Mouse (Mus musculus) heart, embryonic 16.5 days (tissue): ENCODE results near the gene Aldh3a2. TPM values are rescaled to one million over a fixed set of nuclear protein-coding genes. Genes with fewer than 3 reads are reported as not detected.
A peak's percentile ranks its signal among the peaks of the same experiment; 100 is the strongest.

Source experiments
- ATAC-seq: fragments of 200-750 bp; cut with Nextera tagmentation; replicated peaks from 2 replicates; pipeline ENCODE4 v1.8.0; 2017; ENCODE audit warnings: moderate number of reproducible peaks; ENCODE audit not compliant: insufficient read depth, low FRiP score; ENCODE audit errors: extremely low read depth
- H3K27ac ChIP-seq: fragments of 300-500 bp; sonication (generic); 2 replicates; pipeline ENCODE4 v1.5.1; 2014; ENCODE audit warnings: mild to moderate bottlenecking, low read length, control low read depth, moderate library complexity
- H3K27me3 ChIP-seq: fragments of 300-500 bp; sonication (generic); 2 replicates; pipeline ENCODE4 v1.6.1; 2014; ENCODE audit warnings: low read length, mixed read lengths; ENCODE audit not compliant: control insufficient read depth, insufficient read depth
- H3K36me3 ChIP-seq: fragments of 300-500 bp; sonication (generic); 2 replicates; pipeline ENCODE4 v1.6.1; 2014; ENCODE audit not compliant: control insufficient read depth, insufficient read depth
- H3K4me1 ChIP-seq: fragments of 300-500 bp; sonication (generic); 2 replicates; pipeline ENCODE4 v1.6.1; 2014; ENCODE audit warnings: low read length, mixed read lengths; ENCODE audit not compliant: control insufficient read depth, insufficient read depth
- H3K4me2 ChIP-seq: fragments of 300-500 bp; sonication (generic); 2 replicates; pipeline ENCODE4 v1.6.1; 2014; ENCODE audit warnings: low read depth, mild to moderate bottlenecking, control low read depth, low read length
- H3K4me3 ChIP-seq: fragments of 300-500 bp; sonication (generic); 2 replicates; pipeline ENCODE4 v1.5.1; 2014; ENCODE audit warnings: mild to moderate bottlenecking, control low read depth, low read length
- H3K9ac ChIP-seq: fragments of 300-500 bp; sonication (generic); 2 replicates; pipeline ENCODE4 v1.6.1; 2014; ENCODE audit warnings: low read length, control low read depth
- H3K9me3 ChIP-seq: fragments of 300-500 bp; sonication (generic); replicated peaks from 2 replicates; pipeline ENCODE4 v1.6.1; 2016; ENCODE audit warnings: low read length; ENCODE audit not compliant: control insufficient read depth
- WGBS: fragments of 180-500 bp; shearing (Covaris S2); extraction: QIAGEN DNeasy Blood & Tissue Kit; methylation state at CpG from one replicate; pipeline ENCODE4 v1.1.7; 2014; 5-methylcytosine and 5-hydroxymethylcytosine counted together
- polyA plus RNA-seq: library from polyadenylated mRNA; unstranded; fragments of >200 nt; fragmentation: Nextera tagmentation; extraction: Ambion mirVana; gene quantifications from 2 replicates; pipeline ENCODE4 v1.2.1, GENCODE M21; 2015

The Aldh3a2 gene
- polyA plus RNA-seq, 1 experiment from 2014 or later: 33.2 TPM

GRCm38 (mm10) chr11:61263841-61264240, 3.4 kb downstream of the Aldh3a2 start:
- H3K4me2 ChIP-seq: no peak overlapping the region
- peaks cover 4% of the 10 kb centered on the region; the same call in 1 of the 2 replicates for H3K4me1 ChIP-seq
- no peak overlapping the region for H3K9ac ChIP-seq
- H3K27ac ChIP-seq: no peak overlapping the region
- ATAC-seq: no peak
- peaks cover 6% of the 10 kb centered on the region; the same call in 1 of the 2 replicates for H3K9me3 ChIP-seq
- no peak overlapping the region for H3K4me3 ChIP-seq
- WGBS: 89% methylated on average over 1 of the region's 1 CpGs
- H3K27me3 ChIP-seq: no peaks in the 10 kb centered on the region
- peaks cover 37% of the 10 kb centered on the region for H3K36me3 ChIP-seq

GRCm38 (mm10) chr11:61262516-61262915, 4.7 kb downstream of the Aldh3a2 start:
- no peaks in the 10 kb centered on the region for H3K27me3 ChIP-seq
- ATAC-seq: no peak
- H3K27ac ChIP-seq: no peak overlapping the region
- H3K4me3 ChIP-seq: no peak overlapping the region
- no peak overlapping the region for H3K9ac ChIP-seq
- peaks cover 4% of the 10 kb centered on the region; the same call in 1 of the 2 replicates for H3K4me1 ChIP-seq
- 96% methylated on average over 14 of the region's 14 CpGs for WGBS
- no peak overlapping the region for H3K4me2 ChIP-seq
- peaks cover 6% of the 10 kb centered on the region; the same call in 1 of the 2 replicates for H3K9me3 ChIP-seq
- H3K36me3 ChIP-seq: peaks cover 46% of the 10 kb centered on the region

GRCm38 (mm10) chr11:61259106-61259505, 8.2 kb downstream of the Aldh3a2 start:
- ATAC-seq: no peak
- no peaks in the 10 kb centered on the region for H3K4me1 ChIP-seq
- H3K36me3 ChIP-seq: peaks cover 63% of the 10 kb centered on the region
- H3K9me3 ChIP-seq: peaks cover 6% of the 10 kb centered on the region; the same call in 1 of the 2 replicates
- H3K27me3 ChIP-seq: no peaks in the 10 kb centered on the region
- 90% methylated on average over 6 of the region's 6 CpGs for WGBS
- no peak overlapping the region for H3K27ac ChIP-seq
- H3K9ac ChIP-seq: no peak overlapping the region
- no peak overlapping the region for H3K4me3 ChIP-seq
- no peak overlapping the region for H3K4me2 ChIP-seq

GRCm38 (mm10) chr11:61252807-61253206, 14.5 kb downstream of the Aldh3a2 start:
- Histone ChIP-seq H3K9me3 (no peaks in the 10 kb centered on the region), H3K4me1 (peaks cover 8% of the 10 kb centered on the region), H3K36me3 (peaks cover 43% of the 10 kb centered on the region), H3K27ac (0 out of 2 replicates have a peak overlapping the region, but pooled peaks have one; percentile 16), H3K4me2 (peak overlapping the region; percentile 29; the same call in 1 of the 2 replicates), H3K4me3 (no peak overlapping the region), H3K27me3 (no peaks in the 10 kb centered on the region), H3K9ac (no peak overlapping the region)
- 39% methylated on average over 12 of the region's 12 CpGs for WGBS
- ATAC-seq: peak; percentile 82

- no peak overlapping the region for H3K4me3 ChIP-seq
- peaks cover 8% of the 10 kb centered on the region for H3K4me1 ChIP-seq
- peaks cover 42% of the 10 kb centered on the region for H3K36me3 ChIP-seq
- H3K9me3 ChIP-seq: no peaks in the 10 kb centered on the region
- H3K4me2 ChIP-seq: no peak overlapping the region
- H3K27me3 ChIP-seq: no peaks in the 10 kb centered on the region
- H3K27ac ChIP-seq: no peak overlapping the region
- no peak overlapping the region for H3K9ac ChIP-seq
- ATAC-seq: 0 out of 2 replicates have a peak, but pooled peaks have one; percentile 31
- WGBS: 72% methylated on average over 10 of the region's 10 CpGs
Measured at GRCm38 (mm10) chr11:61251741-61252140, 15.5 kb downstream of the Aldh3a2 start.

GRCm38 (mm10) chr11:61244406-61244805, 22.9 kb downstream of the Aldh3a2 start:
- Histone ChIP-seq H3K4me1 (no peaks in the 10 kb centered on the region), H3K36me3 (peaks cover 9% of the 10 kb centered on the region; the same call in 1 of the 2 replicates), H3K9me3 (no peaks in the 10 kb centered on the region), H3K27ac (no peak overlapping the region), H3K9ac (no peak overlapping the region), H3K4me3 (no peak overlapping the region), H3K27me3 (no peaks in the 10 kb centered on the region), H3K4me2 (no peak overlapping the region)
- ATAC-seq: no peak
- WGBS: 69% methylated on average over 7 of the region's 7 CpGs

GRCm38 (mm10) chr11:61236015-61236414, 31.2 kb downstream of the Aldh3a2 start:
- Histone ChIP-seq H3K27me3 (no peaks in the 10 kb centered on the region), H3K9me3 (no peaks in the 10 kb centered on the region), H3K9ac (no peak overlapping the region), H3K36me3 (no peaks in the 10 kb centered on the region), H3K4me1 (0 out of 2 replicates have a peak, but pooled peaks cover 6% of the 10 kb centered on the region), H3K27ac (no peak overlapping the region), H3K4me2 (no peak overlapping the region), H3K4me3 (no peak overlapping the region)
- no peak for ATAC-seq
- WGBS: 79% methylated on average over 3 of the region's 3 CpGs

- no peak overlapping the region for H3K27ac ChIP-seq
- WGBS: 45% methylated on average over 5 of the region's 5 CpGs
- no peaks in the 10 kb centered on the region for H3K27me3 ChIP-seq
- ATAC-seq: no peak
- H3K36me3 ChIP-seq: no peaks in the 10 kb centered on the region
- H3K9me3 ChIP-seq: no peaks in the 10 kb centered on the region
- H3K9ac ChIP-seq: no peak overlapping the region
- H3K4me1 ChIP-seq: 0 out of 2 replicates have a peak, but pooled peaks cover 6% of the 10 kb centered on the region
- no peak overlapping the region for H3K4me2 ChIP-seq
- H3K4me3 ChIP-seq: no peak overlapping the region
Measured at GRCm38 (mm10) chr11:61234174-61234573, 33.1 kb downstream of the Aldh3a2 start.

- Histone ChIP-seq H3K27me3 (no peaks in the 10 kb centered on the region), H3K4me1 (peaks cover 17% of the 10 kb centered on the region), H3K4me3 (no peak overlapping the region), H3K36me3 (no peaks in the 10 kb centered on the region), H3K9me3 (no peaks in the 10 kb centered on the region), H3K9ac (no peak overlapping the region), H3K27ac (no peak overlapping the region), H3K4me2 (peak overlapping the region; percentile 31; the same call in 1 of the 2 replicates)
- peak; percentile 45; the same call in 1 of the 2 replicates for ATAC-seq
- 9% methylated on average over 9 of the region's 9 CpGs for WGBS
Measured at GRCm38 (mm10) chr11:61231329-61231728, 35.9 kb downstream of the Aldh3a2 start.
